Mouse (Mus musculus) intestine, embryonic 15.5 days (tissue): ENCODE measurements at regions not wholly inside any gene's neighbourhood (a gene's known extent, or its start where the extent isn't known, plus 50 kb on each side); places are given as distances from the start of the nearest gene placed in this dataset.

ENCODE experiments used
- ATAC-seq: fragments of 200-750 bp; cut with Nextera tagmentation; 2 replicates; pipeline ENCODE4 v1.8.0; 2017; ENCODE audit warnings: moderate TSS enrichment, moderate library complexity
- H3K27ac ChIP-seq: fragments of 300-500 bp; sonication (generic); 2 replicates; pipeline ENCODE4 v1.5.1; 2015; ENCODE audit warnings: mild to moderate bottlenecking, inconsistent platforms
- H3K27me3 ChIP-seq: fragments of 300-500 bp; sonication (generic); replicated peaks from 2 replicates; pipeline ENCODE4 v1.6.1; 2015; ENCODE audit warnings: inconsistent platforms
- H3K36me3 ChIP-seq: fragments of 300-500 bp; sonication (generic); 2 replicates; pipeline ENCODE4 v1.6.1; 2015; ENCODE audit warnings: inconsistent platforms
- H3K4me1 ChIP-seq: fragments of 300-500 bp; sonication (generic); replicated peaks from 2 replicates; pipeline ENCODE4 v1.6.1; 2015; ENCODE audit warnings: inconsistent platforms
- H3K4me2 ChIP-seq: fragments of 300-500 bp; sonication (generic); replicated peaks from 2 replicates; pipeline ENCODE4 v1.6.1; 2015; ENCODE audit warnings: mild to moderate bottlenecking, inconsistent platforms
- H3K4me3 ChIP-seq: fragments of 300-500 bp; sonication (generic); replicated peaks from 2 replicates; pipeline ENCODE4 v1.5.1; 2015; ENCODE audit warnings: inconsistent platforms
- H3K9ac ChIP-seq: fragments of 300-500 bp; sonication (generic); 2 replicates; pipeline ENCODE4 v1.6.1; 2015; ENCODE audit warnings: inconsistent platforms
- H3K9me3 ChIP-seq: fragments of 300-500 bp; sonication (generic); 2 replicates; pipeline ENCODE4 v1.6.1; 2016; ENCODE audit warnings: inconsistent platforms
- WGBS: fragments of 180-500 bp; shearing (Covaris S2); methylation state at CpG from one replicate; pipeline ENCODE4 v1.1.7; 2015; 5-methylcytosine and 5-hydroxymethylcytosine counted together

GRCm38 (mm10) chr13:7691232-7691631 is 511.4 kb upstream of the Adarb2 start:
- no peak overlapping the region for H3K4me3 ChIP-seq
- H3K27me3 ChIP-seq: no peaks in the 10 kb centered on the region
- no peaks in the 10 kb centered on the region for H3K36me3 ChIP-seq
- no peak overlapping the region for H3K9ac ChIP-seq
- H3K4me1 ChIP-seq: no peaks in the 10 kb centered on the region
- H3K9me3 ChIP-seq: no peaks in the 10 kb centered on the region
- H3K4me2 ChIP-seq: no peak overlapping the region
- H3K27ac ChIP-seq: no peak overlapping the region
- no peak for ATAC-seq
- 59% methylated on average over 5 of the region's 5 CpGs for WGBS

DNA sequence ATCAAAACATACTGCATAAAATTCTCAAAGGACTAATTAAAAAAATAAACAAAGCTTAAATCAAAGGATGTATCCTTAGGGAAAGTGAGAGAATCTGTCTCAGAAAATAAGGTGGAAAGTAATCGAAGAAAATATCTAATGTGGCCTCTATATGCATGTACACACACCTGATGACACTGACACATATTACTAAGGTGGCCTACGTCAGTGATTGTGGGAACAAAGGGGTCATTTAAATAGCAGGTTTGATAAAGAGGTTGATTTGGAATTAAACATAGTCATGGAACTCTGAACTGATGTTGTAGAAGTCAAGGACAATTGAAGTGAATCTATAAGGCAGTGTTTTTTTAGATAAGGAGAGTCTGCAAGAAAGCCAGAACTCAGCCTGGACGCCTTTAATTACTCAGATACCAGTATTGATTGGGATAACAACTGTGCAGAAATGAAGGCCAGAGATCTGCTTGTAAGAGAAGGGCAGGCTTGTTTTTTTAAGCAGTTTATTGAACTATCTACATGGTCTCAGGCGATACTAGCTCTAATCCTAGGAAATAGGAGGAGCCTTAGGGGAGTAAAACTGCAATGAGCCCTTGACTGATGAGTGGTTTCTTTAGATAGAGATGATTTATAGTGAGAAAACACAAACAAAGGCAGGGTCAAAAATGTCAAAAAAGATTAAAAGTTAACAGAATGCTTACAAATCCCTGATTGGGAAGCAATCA is 504.9 kb upstream of the Adarb2 start:
- Histone ChIP-seq H3K27ac (no peak overlapping the region), H3K4me3 (no peak overlapping the region), H3K9ac (no peak overlapping the region), H3K27me3 (no peaks in the 10 kb centered on the region), H3K4me1 (no peaks in the 10 kb centered on the region), H3K4me2 (no peak overlapping the region), H3K36me3 (no peaks in the 10 kb centered on the region), H3K9me3 (no peaks in the 10 kb centered on the region)
- ATAC-seq: peak; percentile 93
- WGBS: 43% methylated on average over 4 of the region's 4 CpGs

GRCm38 (mm10) chr13:7721558-7721957 is 481.1 kb upstream of the Adarb2 start:
- no peak overlapping the region for H3K4me2 ChIP-seq
- H3K36me3 ChIP-seq: no peaks in the 10 kb centered on the region
- 45% methylated on average over 2 of the region's 2 CpGs for WGBS
- no peaks in the 10 kb centered on the region for H3K4me1 ChIP-seq
- ATAC-seq: no peak
- H3K9me3 ChIP-seq: no peaks in the 10 kb centered on the region
- no peaks in the 10 kb centered on the region for H3K27me3 ChIP-seq
- H3K4me3 ChIP-seq: no peak overlapping the region
- H3K9ac ChIP-seq: no peak overlapping the region
- H3K27ac ChIP-seq: no peak overlapping the region

DNA sequence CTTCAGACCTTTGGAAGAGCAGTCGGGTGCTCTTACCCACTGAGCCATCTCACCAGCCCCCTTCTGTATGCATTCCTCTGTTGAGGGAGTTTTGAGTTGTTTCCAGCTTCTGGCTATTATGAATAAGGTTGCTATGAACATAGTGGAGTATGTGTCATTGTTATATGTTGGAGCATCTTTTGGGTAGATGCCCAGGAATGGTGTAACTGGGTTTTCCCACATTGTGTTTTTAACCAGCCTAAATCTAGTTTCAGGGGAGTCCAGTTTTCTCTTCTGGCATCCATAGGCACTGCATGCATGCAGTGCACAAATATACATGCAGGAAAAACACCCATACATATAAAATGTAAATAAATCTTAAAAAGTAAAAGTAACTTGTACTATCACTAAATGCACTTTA is 453.0 kb upstream of the Adarb2 start:
- Histone ChIP-seq H3K27me3 (no peaks in the 10 kb centered on the region), H3K4me2 (no peak overlapping the region), H3K36me3 (no peaks in the 10 kb centered on the region), H3K4me1 (no peaks in the 10 kb centered on the region), H3K9me3 (no peaks in the 10 kb centered on the region), H3K27ac (no peak overlapping the region), H3K4me3 (no peak overlapping the region), H3K9ac (no peak overlapping the region)
- WGBS: 87% methylated on average over 1 of the region's 1 CpGs
- no peak for ATAC-seq

GRCm38 (mm10) chr13:7785252-7785651 is 417.4 kb upstream of the Adarb2 start:
- 90% methylated on average over 3 of the region's 3 CpGs for WGBS
- Histone ChIP-seq H3K4me3 (no peak overlapping the region), H3K4me2 (no peak overlapping the region), H3K9me3 (no peaks in the 10 kb centered on the region), H3K9ac (no peak overlapping the region), H3K36me3 (no peaks in the 10 kb centered on the region), H3K27me3 (no peaks in the 10 kb centered on the region), H3K27ac (no peak overlapping the region), H3K4me1 (no peaks in the 10 kb centered on the region)
- ATAC-seq: no peak

DNA sequence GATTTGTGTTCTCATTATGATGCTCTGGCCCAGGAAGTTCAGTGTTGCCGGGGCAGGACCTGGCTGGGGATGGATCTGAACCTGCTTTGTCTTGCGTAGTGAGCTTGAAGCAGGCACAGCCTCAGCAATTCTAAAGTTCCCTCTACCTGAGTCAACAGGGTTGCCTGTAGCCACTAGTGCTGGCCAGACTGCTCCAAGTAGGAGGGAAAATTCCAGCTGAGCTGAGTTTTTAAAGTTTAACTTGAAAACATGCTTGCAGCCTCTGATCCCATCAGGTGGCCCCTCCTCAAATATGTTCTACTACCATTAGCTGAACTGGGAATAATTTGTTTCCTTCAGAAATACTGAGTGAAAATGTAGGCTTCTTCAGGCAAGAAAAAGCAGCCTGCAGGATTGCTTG is 412.6 kb upstream of the Adarb2 start:
- H3K27ac ChIP-seq: no peak overlapping the region
- ATAC-seq: no peak
- WGBS: 80% methylated on average over 2 of the region's 2 CpGs
- H3K36me3 ChIP-seq: no peaks in the 10 kb centered on the region
- H3K9me3 ChIP-seq: no peaks in the 10 kb centered on the region
- no peak overlapping the region for H3K9ac ChIP-seq
- no peaks in the 10 kb centered on the region for H3K27me3 ChIP-seq
- H3K4me2 ChIP-seq: no peak overlapping the region
- no peak overlapping the region for H3K4me3 ChIP-seq
- H3K4me1 ChIP-seq: no peaks in the 10 kb centered on the region
